Mouse (Mus musculus) CH12.LX (cell line): ENCODE data around the gene Hist1h3e. TPM values are rescaled to one million over a fixed set of nuclear protein-coding genes. Genes with fewer than 3 reads are reported as not detected.
"Not testable (repeated sequence)": the region's sequence is repeated elsewhere in the genome, so short reads cannot be mapped to it uniquely, and the experiment has no call there.

Experiments
- DNase-seq: peaks from one replicate; pipeline ENCODE4 v3.0.0-alpha.2; 2013; ENCODE audit errors: extremely low read depth
- H3K27ac ChIP-seq: 2 replicates; pipeline ENCODE4 v1.5.1; 2012; ENCODE audit warnings: low read depth, mild to moderate bottlenecking, control low read depth, moderate library complexity; ENCODE audit not compliant: insufficient read depth
- H3K27me3 ChIP-seq: replicated peaks from 2 replicates; pipeline ENCODE3; 2012; ENCODE audit warnings: inconsistent platforms
- H3K36me3 ChIP-seq, 2 experiments: replicated peaks in 1 of 2; 2 replicates each; pipeline versions ENCODE3 to v1.6.1; 2012; ENCODE audit warnings: inconsistent platforms in 1 of 2, low read length in 1 of 2, mild to moderate bottlenecking in 1 of 2, mixed read lengths in 1 of 2, moderate library complexity in 1 of 2; ENCODE audit not compliant: control insufficient read depth in 1 of 2, insufficient read depth in 1 of 2
- H3K4me1 ChIP-seq, 2 experiments: 2 replicates each; pipeline ENCODE4 v1.6.1; 2012; ENCODE audit warnings: inconsistent platforms in 1 of 2, moderate library complexity in 1 of 2; ENCODE audit not compliant: insufficient read depth in 2 of 2, control insufficient read depth in 1 of 2
- H3K4me2 ChIP-seq: 2 replicates; pipeline ENCODE4 v1.6.1; 2012; ENCODE audit warnings: low read depth, mild to moderate bottlenecking, control low read depth; ENCODE audit not compliant: poor library complexity, insufficient read depth, severe bottlenecking
- H3K4me3 ChIP-seq, 3 experiments: fragments of 150-350 bp in 1 of 3; sonication (generic) in 1 of 3; replicated peaks in 1 of 3; 2 replicates each; pipeline versions ENCODE3 to v1.5.1; 2011 to 2012; ENCODE audit warnings: low read depth in 2 of 3, low read length in 2 of 3, mild to moderate bottlenecking in 2 of 3, moderate library complexity in 2 of 3, control low read depth in 1 of 3, improper control_type of control experiment in 1 of 3, inconsistent platforms in 1 of 3, mixed read lengths in 1 of 3; ENCODE audit not compliant: poor library complexity in 1 of 3
- H3K79me2 ChIP-seq: replicated peaks from 2 replicates; pipeline ENCODE4 v1.6.1; 2012; ENCODE audit warnings: mild to moderate bottlenecking, moderate library complexity; ENCODE audit not compliant: control insufficient read depth, poor library complexity, insufficient read depth, severe bottlenecking; ENCODE audit errors: extremely low read depth
- H3K9ac ChIP-seq: 2 replicates; pipeline ENCODE4 v1.6.1; 2012; ENCODE audit warnings: low read depth, mild to moderate bottlenecking, control low read depth, moderate library complexity; ENCODE audit not compliant: insufficient read depth
- H3K9me3 ChIP-seq: replicated peaks from 2 replicates; pipeline ENCODE3; 2012; ENCODE audit warnings: low read length, inconsistent platforms, mixed read lengths
- EP300 ChIP-seq: IDR thresholded peaks from 2 replicates; pipeline ENCODE4 v1.6.1; 2011; ENCODE audit warnings: low read length, improper control_type of control experiment
- ETS1 ChIP-seq: conservative IDR thresholded peaks from 2 replicates; pipeline ENCODE4 v1.6.1; 2012; ENCODE audit warnings: low read depth, mild to moderate bottlenecking, inconsistent platforms, low read length, improper control_type of control experiment, moderate library complexity
- POLR2A ChIP-seq: IDR thresholded peaks from 2 replicates; pipeline ENCODE4 v1.6.1; 2011; ENCODE audit warnings: low read depth, mild to moderate bottlenecking, improper control_type of control experiment, low read length
- RAD21 ChIP-seq: IDR thresholded peaks from 2 replicates; pipeline ENCODE4 v1.6.1; 2011; ENCODE audit warnings: low read depth, mild to moderate bottlenecking, low read length, improper control_type of control experiment, moderate library complexity
- SMC3 ChIP-seq: IDR thresholded peaks from 2 replicates; pipeline ENCODE4 v1.6.1; 2011; ENCODE audit warnings: low read depth, low read length, improper control_type of control experiment
- ZNF384 ChIP-seq: IDR thresholded peaks from 2 replicates; pipeline ENCODE4 v1.6.1; 2012; ENCODE audit warnings: low read depth, low read length, improper control_type of control experiment, inconsistent platforms
- dilution Hi-C: fragments of 300-500 bp; cut with MboI; formaldehyde crosslinking; loops from 2 replicates; pipeline ENCODE4 v1.14.3; 2020; ENCODE audit warnings: low sequenced_read_pairs; ENCODE audit not compliant: extremely low pct_unique_long_range_greater_than_20kb, extremely low pct_ligation_motif_present
- in situ Hi-C: fragments of 300-500 bp; cut with MboI; formaldehyde crosslinking; loops from 3 replicates; pipeline ENCODE4 v1.14.3; 2019; ENCODE audit warnings: low sequenced_read_pairs, low pct_ligation_motif_present, low pct_unique_long_range_greater_than_20kb, mixed read lengths
- polyA plus RNA-seq: library from polyadenylated mRNA; unstranded; fragments of >175 nt; gene quantifications from 2 replicates; pipeline ENCODE4 v1.2.1, GENCODE M21; 2012; ENCODE audit warnings: low read depth; ENCODE audit not compliant: insufficient read length
- total RNA-seq, 2 experiments: library from RNA; depleted of rRNA; stranded (reverse); fragments of 300-350 nt in 1 of 2; fragments of >200 nt in 1 of 2; gene quantifications; 2 replicates each; pipeline ENCODE4 v1.2.3; 2012 to 2014

Hist1h3e gene
- total and polyA plus RNA-seq, 3 experiments, result 3.1 to 1,484 (median 24.2) TPM

- H3K9me3 ChIP-seq, H3K36me3 ChIP-seq, H3K4me2 ChIP-seq, H3K79me2 ChIP-seq, H3K27me3 ChIP-seq, dilution Hi-C loops, DNase-seq: not testable (repeated sequence)
- peak overlapping the region; percentile 71 for H3K27ac ChIP-seq
- H3K9ac ChIP-seq, result peak overlapping the region; percentile 60; the same call in 1 of the 2 replicates
- in situ Hi-C loops, result loop anchor here (25.0 kb wide), 1 partner anchor 1824 kb away; the partner anchor contains the start of gene Hist1h4j
- peak overlapping the region in 2 of 3 experiments; percentile 34 to 36 for H3K4me3 ChIP-seq
- H3K4me1 ChIP-seq, result peaks cover 3 to 30% of the 10 kb centered on the region in 2 experiments; a peak in 2 of 4 replicates
Observed at GRCm38 (mm10) chr13:23561531-23561882, 662 bp downstream of the Hist1h3e start.

GRCm38 (mm10) chr13:23560699-23561098 is 1.5 kb downstream of the Hist1h3e start:
- H3K79me2 ChIP-seq, H3K27me3 ChIP-seq, DNase-seq, dilution Hi-C loops, H3K4me3 ChIP-seq, H3K9me3 ChIP-seq, H3K27ac ChIP-seq, H3K9ac ChIP-seq, H3K36me3 ChIP-seq, H3K4me2 ChIP-seq: not testable (repeated sequence)
- peaks cover 3 to 30% of the 10 kb centered on the region in 2 experiments; a peak in 2 of 4 replicates for H3K4me1 ChIP-seq
- TF ChIP-seq ZNF384 (peak; percentile 37; the same call in 1 of the 2 replicates), POLR2A (peak; percentile 40; the same call in 1 of the 2 replicates)
- in situ Hi-C loops, result loop anchor here (25.0 kb wide), 1 partner anchor 1823 kb away; the partner anchor contains the start of gene Hist1h4j

- Histone ChIP-seq H3K4me1 (peaks cover 4 to 23% of the 10 kb centered on the region in 2 experiments; a peak in 3 of 4 replicates), H3K27ac (peak overlapping the region; percentile 70), H3K4me3 (no peak overlapping the region), H3K4me2 (peak overlapping the region; percentile 74), H3K27me3 (no peaks in the 10 kb centered on the region), H3K36me3 (no peaks in the 10 kb centered on the region), H3K9me3 (no peaks in the 10 kb centered on the region), H3K9ac (peak overlapping the region; percentile 58; the same call in 1 of the 2 replicates), H3K79me2 (no peaks in the 10 kb centered on the region)
- DNase-seq, result no peak
- TF ChIP-seq SMC3, result no peak
- TF ChIP-seq ETS1, result no peak
- no peak for TF ChIP-seq EP300
- TF ChIP-seq RAD21, result no peak
- no peak for TF ChIP-seq POLR2A
- dilution Hi-C loops, result no loop called here
- in situ Hi-C loops, result loop anchor here (25.0 kb wide), 1 partner anchor 1820 kb away; the partner anchor contains the start of gene Hist1h4j
Observed at GRCm38 (mm10) chr13:23556906-23557305, 5.3 kb downstream of the Hist1h3e start.
